22 mouse cellular contexts compared by ENCODE assay signal in genomic region chr3:137862600-137862999, GRCm38 (mm10). TPM values are rescaled to one million over a fixed set of nuclear protein-coding genes. Genes with fewer than 3 reads are reported as not detected.
DNase-seq lines count a peak whose midpoint lies in the region; ATAC-seq and TF ChIP-seq lines count a peak whose summit lies in the region.
"Had no signal": no experiment of that assay in that cellular context is flagged by ENCODE, and none has a peak within 500 bp of the region (broad histone marks: within the 10 kb centered on the region; RNA-seq: fewer than 3 reads in every experiment).

No protein-coding gene starts in this region.

- no peak for TF ChIP-seq CTCF in cerebellum, adult 2 months (IDR thresholded peaks at IDR 0.05; ENCODE audit: borderline replicate concordance, insufficient read depth, low read depth, low read length)

- peak; percentile 26 for DNase-seq in cerebellum, adult 11-12 months
- no peak for DNase-seq in cerebellum, adult 2 months
- peak; percentile 26 for DNase-seq in limb, embryonic 10.5 days (ENCODE audit: low spot score)
- no peak for DNase-seq in layer of hippocampus, postnatal 25 days (ENCODE audit: extremely low spot score in 1 of 2, low spot score in 1 of 2)
- DNase-seq: adrenal gland, adult 2 months; adrenal gland, postnatal 14 days; cerebellum, adult 11 months; cerebellum, adult 9-10 months; cerebellum, postnatal 25 days; embryo, embryonic 11 days; gastrocnemius, postnatal 25 days; heart, adult 2 months had no signal

- peaks cover 3% of the 10 kb centered on the region; the same call in 1 of the 2 replicates for H3K9me3 ChIP-seq in megakaryocyte, embryonic 14.5 days
- H3K9me3 ChIP-seq in limb, embryonic 10.5 days (replicated peaks), result no peaks in the 10 kb centered on the region
- H3K9me3 ChIP-seq: embryonic facial prominence, embryonic 10.5 days; embryonic facial prominence, embryonic 13.5 days; forebrain, embryonic 12.5 days; forebrain, embryonic 15.5 days; heart, embryonic 10.5 days; hindbrain, embryonic 12.5 days; hindbrain, embryonic 15.5 days; intestine, embryonic 15.5 days had no signal

- 89% methylated on average over 3 of the region's 3 CpGs for WGBS in cerebellum, adult 2 months
- WGBS in limb, embryonic 10.5 days, result 91% methylated on average over 3 of the region's 3 CpGs

- no peak for ATAC-seq in megakaryocyte, adult 5-6 weeks (ENCODE audit: poor library complexity, severe bottlenecking)
- ATAC-seq: forebrain, embryonic 15.5 days; intestine, embryonic 15.5 days had no signal

- H3K36me3 ChIP-seq in megakaryocyte, embryonic 14.5 days (replicated peaks; ENCODE audit: low read length), result peaks cover 21% of the 10 kb centered on the region
- H3K36me3 ChIP-seq in limb, embryonic 10.5 days, result peaks cover 16% of the 10 kb centered on the region
- H3K36me3 ChIP-seq: hindbrain, embryonic 12.5 days; hindbrain, embryonic 15.5 days; intestine, embryonic 15.5 days had no signal

- no peak for TF ChIP-seq POLR2A in cerebellum, adult 2 months (IDR thresholded peaks at IDR 0.05; ENCODE audit: borderline replicate concordance, insufficient read depth, low read length)

- H3K4me1 ChIP-seq in cerebellum, adult 2 months (ENCODE audit: control insufficient read depth, insufficient read depth, low read length), result peaks cover 3% of the 10 kb centered on the region; the same call in 1 of the 2 replicates
- H3K4me1 ChIP-seq in megakaryocyte, embryonic 14.5 days, result peaks cover 47% of the 10 kb centered on the region
- peaks cover 21% of the 10 kb centered on the region for H3K4me1 ChIP-seq in limb, embryonic 10.5 days

- no peak overlapping the region for H3K4me3 ChIP-seq in cerebellum, adult 2 months (replicated peaks; ENCODE audit: insufficient read depth, low read depth, low read length)
- peak overlapping the region; percentile 25 for H3K4me3 ChIP-seq in megakaryocyte, embryonic 14.5 days (replicated peaks)
- H3K4me3 ChIP-seq in limb, embryonic 10.5 days, result no peak overlapping the region
- H3K4me3 ChIP-seq: forebrain, embryonic 12.5 days; heart, adult 2 months; intestine, embryonic 15.5 days had no signal

- no peaks in the 10 kb centered on the region for H3K27me3 ChIP-seq in cerebellum, adult 2 months (ENCODE audit: control insufficient read depth, insufficient read depth, low read length)
- H3K27me3 ChIP-seq in megakaryocyte, embryonic 14.5 days (replicated peaks), result no peaks in the 10 kb centered on the region
- no peaks in the 10 kb centered on the region for H3K27me3 ChIP-seq in limb, embryonic 10.5 days (ENCODE audit: low read depth, poor library complexity, severe bottlenecking)
- H3K27me3 ChIP-seq: embryonic facial prominence, embryonic 13.5 days; forebrain, embryonic 12.5 days; forebrain, embryonic 15.5 days; hindbrain, embryonic 12.5 days; hindbrain, embryonic 15.5 days; intestine, embryonic 15.5 days had no signal

- H3K27ac ChIP-seq in cerebellum, adult 2 months (ENCODE audit: insufficient read depth, low read length), result no peak overlapping the region
- H3K27ac ChIP-seq in limb, embryonic 10.5 days, result no peak overlapping the region
- H3K27ac ChIP-seq: heart, adult 2 months had no signal

RNA-seq across cellular contexts. Expression of gene H2afz, which starts 1.7 kb away (rescaled TPM):
- polyA plus RNA-seq in cerebellum, adult 2 months (2012; rRNA removed), result 409 and 430 TPM in 2 replicates
- polyA plus RNA-seq in megakaryocyte, embryonic 14.5 days (2012; ENCODE audit: insufficient read depth, low replicate concordance), result 1,556 and 2,515 TPM in 2 replicates
- total RNA-seq in megakaryocyte, adult 5-6 weeks (2015), result 1,652 and 1,948 TPM in 2 replicates
- 1,300 and 1,333 TPM in 2 replicates for total RNA-seq in megakaryocyte, adult 5-6 weeks (2017)
- 3,221 and 3,431 TPM in 2 replicates for polyA plus RNA-seq in limb, embryonic 10.5 days (2016; fragmentation: Nextera tagmentation; extraction: Ambion mirVana)
- total RNA-seq in layer of hippocampus, postnatal 25 days (2021), result 100 to 1,000 TPM; 141 to 151 TPM

RNA-seq across cellular contexts. Expression of gene Dnajb14, which starts 4.9 kb away (rescaled TPM):
- polyA plus RNA-seq in cerebellum, adult 2 months (2012; rRNA removed), result 25.6 and 27.4 TPM in 2 replicates
- polyA plus RNA-seq in megakaryocyte, embryonic 14.5 days (2012; ENCODE audit: insufficient read depth, low replicate concordance), result 0.76 and 2.5 TPM in 2 replicates
- total RNA-seq in megakaryocyte, adult 5-6 weeks (2015), result 32.0 and 33.3 TPM in 2 replicates
- total RNA-seq in megakaryocyte, adult 5-6 weeks (2017), result 26.9 and 32.6 TPM in 2 replicates
- 6.8 TPM in 2 replicates for polyA plus RNA-seq in limb, embryonic 10.5 days (2016; fragmentation: Nextera tagmentation; extraction: Ambion mirVana)
- total RNA-seq in layer of hippocampus, postnatal 25 days (2021), result 10 to 100 TPM; 46.1 to 50.5 TPM

RNA-seq across cellular contexts. Expression of gene Lamtor3, which starts 55.7 kb away (rescaled TPM):
- 92.8 and 95.0 TPM in 2 replicates for polyA plus RNA-seq in cerebellum, adult 2 months (2012; rRNA removed)
- polyA plus RNA-seq in megakaryocyte, embryonic 14.5 days (2012; ENCODE audit: insufficient read depth, low replicate concordance), result 5.9 and 25.2 TPM in 2 replicates
- total RNA-seq in megakaryocyte, adult 5-6 weeks (2015), result 107 and 129 TPM in 2 replicates
- total RNA-seq in megakaryocyte, adult 5-6 weeks (2017), result 102 and 112 TPM in 2 replicates
- polyA plus RNA-seq in limb, embryonic 10.5 days (2016; fragmentation: Nextera tagmentation; extraction: Ambion mirVana), result 84.0 and 87.3 TPM in 2 replicates
- 10 to 100 TPM; 66.3 to 69.6 TPM for total RNA-seq in layer of hippocampus, postnatal 25 days (2021)

Comparison
In these comparisons a context has a peak if more than half of its experiments do, and no peak if none do; other contexts are left out.
1. DNase-seq: peak in cerebellum, adult 11-12 months (single experiment) and limb, embryonic 10.5 days (single experiment); none in cerebellum, adult 2 months (0 of 2) and layer of hippocampus, postnatal 25 days (0 of 2).